Mouse (Mus musculus) ES-CJ7 (cell line): ENCODE results near the gene 1810037I17Rik.
A peak's percentile ranks its signal among the peaks of the same experiment; 100 is the strongest.

Experiments used
- DNase-seq: peaks from one replicate; pipeline ENCODE4 v3.0.0; 2011; ENCODE audit warnings: low read depth, low spot score

1810037I17Rik gene

GRCm38 (mm10) chr3:122932466-122932865 lies 8.5 kb downstream of the 1810037I17Rik start:
- no peak for DNase-seq

DNA sequence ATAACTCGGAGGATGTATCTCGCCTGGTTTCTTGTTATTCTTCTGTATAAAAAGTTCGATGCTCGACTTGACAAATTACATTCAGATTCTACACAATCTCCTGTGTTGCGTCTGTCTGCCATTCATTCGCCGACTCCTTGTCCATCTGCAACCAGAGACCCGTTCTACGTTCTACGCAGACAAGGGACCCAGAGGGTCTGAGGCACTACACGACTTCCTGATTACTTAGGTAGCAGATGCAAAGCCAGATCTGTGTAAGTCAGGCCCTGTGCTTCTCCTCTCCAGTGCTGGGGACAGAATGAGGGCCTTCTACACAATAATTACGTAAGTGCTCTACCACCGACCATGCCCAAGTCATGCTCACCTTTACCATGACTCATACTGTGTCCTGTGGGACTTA lies 13.2 kb downstream of the 1810037I17Rik start:
- peak; percentile 47 for DNase-seq

GRCm38 (mm10) chr3:122939215-122939614 lies 15.2 kb downstream of the 1810037I17Rik start:
- no peak for DNase-seq

- DNase-seq: no peak
These were observed 19.4 kb downstream of the 1810037I17Rik start for GRCm38 (mm10) chr3:122943387-122943890.

- no peak for DNase-seq
These were observed 26.1 kb downstream of the 1810037I17Rik start for GRCm38 (mm10) chr3:122950129-122950528.

DNA sequence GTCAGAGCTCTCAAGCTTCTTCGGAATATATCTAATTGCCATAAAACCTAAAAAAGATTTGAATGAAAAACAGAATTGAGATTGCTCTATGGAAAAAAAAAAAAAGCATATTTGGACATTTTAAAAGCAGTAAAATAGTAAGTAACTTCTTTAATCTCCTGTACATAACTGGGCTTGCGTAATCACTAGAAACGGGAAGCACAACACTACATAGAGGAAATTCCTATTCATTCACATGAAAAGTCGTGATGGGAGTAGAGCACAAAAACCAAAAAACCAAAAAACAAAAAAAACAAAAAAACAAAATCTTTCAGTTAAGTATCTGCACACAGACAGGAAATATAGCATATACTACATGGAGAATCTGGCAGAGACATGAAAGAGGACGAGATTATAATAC lies 40.3 kb downstream of the 1810037I17Rik start:
- DNase-seq: no peak

DNA sequence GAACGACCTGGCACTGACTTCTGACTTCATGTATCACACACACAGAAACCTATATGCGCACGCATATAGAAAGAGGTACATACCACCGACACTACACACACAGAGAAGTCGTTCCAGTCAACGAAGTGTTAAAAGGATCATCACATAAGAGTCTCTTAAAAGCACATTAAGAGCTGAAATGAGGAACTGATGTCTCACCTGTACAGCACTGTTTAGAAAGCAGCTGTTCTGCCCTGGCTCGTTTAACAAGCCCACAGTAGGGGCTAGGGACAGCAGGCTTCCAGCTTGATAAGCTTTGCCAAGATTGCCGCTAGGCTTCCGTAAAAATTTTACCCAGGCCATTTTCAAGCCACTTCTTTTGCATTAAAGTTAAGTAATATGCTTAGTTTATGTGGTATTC lies 44.4 kb downstream of the 1810037I17Rik start:
- DNase-seq: no peak

DNA sequence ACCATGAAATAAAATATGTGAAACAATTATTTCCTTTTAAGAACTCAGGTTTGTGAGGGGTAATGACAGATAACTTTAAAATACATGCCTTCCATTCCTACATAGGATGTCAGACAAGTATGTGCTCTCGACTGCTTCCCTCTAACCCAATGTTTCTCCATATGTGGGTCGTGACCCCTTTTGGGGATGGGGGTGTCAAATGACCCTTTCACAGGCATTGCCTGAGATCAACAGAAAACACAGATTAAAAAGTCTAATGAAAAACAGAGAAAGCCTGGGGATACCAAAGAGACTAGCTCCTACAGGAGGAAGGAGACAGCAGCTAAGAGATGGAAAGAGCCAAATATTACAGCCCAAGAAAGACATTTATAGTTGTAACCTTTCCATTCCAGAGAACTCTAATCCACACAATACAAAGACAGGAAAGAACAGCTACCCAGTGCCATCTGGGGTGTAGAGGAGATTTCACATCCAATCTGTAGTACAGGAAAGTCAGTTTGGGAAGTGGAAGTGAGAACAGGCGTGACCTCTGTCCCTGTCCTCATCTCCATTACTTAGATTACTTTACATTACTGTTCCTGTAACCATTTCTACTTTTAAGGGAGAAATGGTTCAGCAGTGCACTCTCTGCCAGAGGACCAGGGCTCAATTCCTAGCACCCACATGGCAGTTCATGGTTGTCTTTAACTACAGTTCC lies 48.3 kb downstream of the 1810037I17Rik start:
- DNase-seq: no peak

GRCm38 (mm10) chr3:122974833-122975232 lies 50.8 kb downstream of the 1810037I17Rik start:
- DNase-seq: no peak

GRCm38 (mm10) chr3:122975363-122975762 lies 51.4 kb downstream of the 1810037I17Rik start:
- DNase-seq: no peak
